Mouse (Mus musculus): ENCODE measurements around the gene Rpl10. TPM values are rescaled to one million over a fixed set of nuclear protein-coding genes. Genes with fewer than 3 reads are reported as not detected.

Gene Rpl10
- polyA plus RNA-seq, 1 experiment from 2014 or later = 438 TPM

GRCm38 (mm10) chrX:74244614-74245083 is 26.0 kb upstream of the Rpl10 start:
- no peaks in the 10 kb centered on the region for H3K27me3 ChIP-seq (ENCODE audit: insufficient read depth, low read length)
- H3K36me3 ChIP-seq (replicated peaks; ENCODE audit: insufficient read depth, low read length) = peaks cover 8% of the 10 kb centered on the region; the same call in 1 of the 2 replicates
- TF ChIP-seq EP300 (IDR thresholded peaks at IDR 0.05; ENCODE audit: low read depth) (no peak), CTCF (IDR thresholded peaks at IDR 0.05; ENCODE audit: low read depth) (no peak)
- H3K9me3 ChIP-seq (ENCODE audit: low read length) = no peaks in the 10 kb centered on the region
- DNase-seq = peak; percentile 22
- no peak overlapping the region for H3K9ac ChIP-seq (replicated peaks)
- peak overlapping the region; percentile 74 for H3K4me2 ChIP-seq (ENCODE audit: low read depth, low read length)
- 46% methylated on average over 3 of the region's 3 CpGs for WGBS (ENCODE audit: insufficient replicate concordance)
- H3K4me1 ChIP-seq (ENCODE audit: insufficient read depth) = peaks cover 11% of the 10 kb centered on the region
- H3K27ac ChIP-seq (ENCODE audit: low read depth) = peak overlapping the region; percentile 82
- ATAC-seq = no peak
- H3K4me3 ChIP-seq (ENCODE audit: low read depth, low read length) = peak overlapping the region; percentile 56

- Histone ChIP-seq H3K9ac (replicated peaks) (peak overlapping the region; percentile 12; the same call in 1 of the 2 replicates), H3K36me3 (replicated peaks; ENCODE audit: insufficient read depth, low read length) (peaks cover 6% of the 10 kb centered on the region; the same call in 1 of the 2 replicates), H3K9me3 (ENCODE audit: low read length) (no peaks in the 10 kb centered on the region), H3K4me3 (ENCODE audit: low read depth, low read length) (peak overlapping the region; percentile 56), H3K27ac (ENCODE audit: low read depth) (peak overlapping the region; percentile 82), H3K27me3 (ENCODE audit: insufficient read depth, low read length) (no peaks in the 10 kb centered on the region), H3K4me2 (ENCODE audit: low read depth, low read length) (peak overlapping the region; percentile 74), H3K4me1 (ENCODE audit: insufficient read depth) (peaks cover 11% of the 10 kb centered on the region)
- TF ChIP-seq CTCF (IDR thresholded peaks at IDR 0.05; ENCODE audit: low read depth) = no peak
- TF ChIP-seq EP300 (IDR thresholded peaks at IDR 0.05; ENCODE audit: low read depth) = no peak
- 23% methylated on average over 1 of the region's 1 CpGs for WGBS (ENCODE audit: insufficient replicate concordance)
- DNase-seq = no peak
- no peak for ATAC-seq
Observed at GRCm38 (mm10) chrX:74245107-74245506, 25.5 kb upstream of the Rpl10 start.

- ATAC-seq = peak; percentile 32
- H3K27ac ChIP-seq (ENCODE audit: low read depth) = peak overlapping the region; percentile 82
- peak; percentile 72 for DNase-seq
Observed at GRCm38 (mm10) chrX:74245687-74246086, 24.9 kb upstream of the Rpl10 start.

GRCm38 (mm10) chrX:74246213-74246681 is 24.4 kb upstream of the Rpl10 start:
- peak overlapping the region; percentile 74 for H3K4me2 ChIP-seq (ENCODE audit: low read depth, low read length)
- H3K27ac ChIP-seq (ENCODE audit: low read depth) = peak overlapping the region; percentile 82
- peaks cover 11% of the 10 kb centered on the region for H3K4me1 ChIP-seq (ENCODE audit: insufficient read depth)
- TF ChIP-seq EP300 (IDR thresholded peaks at IDR 0.05; ENCODE audit: low read depth) (no peak), CTCF (IDR thresholded peaks at IDR 0.05; ENCODE audit: low read depth) (no peak)
- DNase-seq (peak; percentile 83), ATAC-seq (peak; percentile 79)
- H3K4me3 ChIP-seq (ENCODE audit: low read depth, low read length) = peak overlapping the region; percentile 56
- H3K27me3 ChIP-seq (ENCODE audit: insufficient read depth, low read length) = no peaks in the 10 kb centered on the region
- no peaks in the 10 kb centered on the region for H3K9me3 ChIP-seq (ENCODE audit: low read length)
- 19% methylated on average over 38 of the region's 38 CpGs for WGBS (ENCODE audit: insufficient replicate concordance)
- peak overlapping the region; percentile 12 for H3K9ac ChIP-seq (replicated peaks)
- 0 out of 2 replicates have a peak, but pooled peaks cover 3% of the 10 kb centered on the region for H3K36me3 ChIP-seq (replicated peaks; ENCODE audit: insufficient read depth, low read length)

More at GRCm38 (mm10) chrX:74245687-74246086, 24.9 kb upstream of the Rpl10 start:
- Histone ChIP-seq H3K4me3 (ENCODE audit: low read depth, low read length) (peak overlapping the region; percentile 56), H3K4me2 (ENCODE audit: low read depth, low read length) (peak overlapping the region; percentile 74), H3K9ac (replicated peaks) (peak overlapping the region; percentile 12), H3K27me3 (ENCODE audit: insufficient read depth, low read length) (no peaks in the 10 kb centered on the region), H3K4me1 (ENCODE audit: insufficient read depth) (peaks cover 11% of the 10 kb centered on the region), H3K36me3 (replicated peaks; ENCODE audit: insufficient read depth, low read length) (peaks cover 5% of the 10 kb centered on the region; the same call in 1 of the 2 replicates), H3K9me3 (ENCODE audit: low read length) (no peaks in the 10 kb centered on the region)
- 23% methylated on average over 13 of the region's 21 CpGs for WGBS (ENCODE audit: insufficient replicate concordance)
- TF ChIP-seq CTCF (IDR thresholded peaks at IDR 0.05; ENCODE audit: low read depth) (no peak), EP300 (IDR thresholded peaks at IDR 0.05; ENCODE audit: low read depth) (no peak)

- 21% methylated on average over 15 of the region's 15 CpGs for WGBS (ENCODE audit: insufficient replicate concordance)
- Histone ChIP-seq H3K9ac (replicated peaks) (no peak overlapping the region; the same call in 1 of the 2 replicates), H3K27me3 (ENCODE audit: insufficient read depth, low read length) (no peaks in the 10 kb centered on the region), H3K36me3 (replicated peaks; ENCODE audit: insufficient read depth, low read length) (0 out of 2 replicates have a peak, but pooled peaks cover 3% of the 10 kb centered on the region), H3K27ac (ENCODE audit: low read depth) (peak overlapping the region; percentile 77), H3K4me1 (ENCODE audit: insufficient read depth) (peaks cover 11% of the 10 kb centered on the region), H3K9me3 (ENCODE audit: low read length) (no peaks in the 10 kb centered on the region), H3K4me3 (ENCODE audit: low read depth, low read length) (peak overlapping the region; percentile 56), H3K4me2 (ENCODE audit: low read depth, low read length) (peak overlapping the region; percentile 74)
- DNase-seq (no peak), ATAC-seq (peak; percentile 33)
- TF ChIP-seq EP300 (IDR thresholded peaks at IDR 0.05; ENCODE audit: low read depth) (no peak), CTCF (IDR thresholded peaks at IDR 0.05; ENCODE audit: low read depth) (no peak)
Observed at GRCm38 (mm10) chrX:74246693-74247092, 23.9 kb upstream of the Rpl10 start.

- Histone ChIP-seq H3K9ac (replicated peaks) (no peak overlapping the region), H3K36me3 (replicated peaks; ENCODE audit: insufficient read depth, low read length) (no peaks in the 10 kb centered on the region), H3K27ac (ENCODE audit: low read depth) (no peak overlapping the region), H3K4me3 (ENCODE audit: low read depth, low read length) (0 out of 2 replicates have a peak overlapping the region, but pooled peaks have one; percentile 40), H3K4me2 (ENCODE audit: low read depth, low read length) (peak overlapping the region; percentile 69), H3K9me3 (ENCODE audit: low read length) (no peaks in the 10 kb centered on the region), H3K27me3 (ENCODE audit: insufficient read depth, low read length) (no peaks in the 10 kb centered on the region), H3K4me1 (ENCODE audit: insufficient read depth) (peaks cover 7% of the 10 kb centered on the region; the same call in 1 of the 2 replicates)
- ATAC-seq (no peak), DNase-seq (peak; percentile 73)
- TF ChIP-seq EP300 (IDR thresholded peaks at IDR 0.05; ENCODE audit: low read depth) (no peak), CTCF (IDR thresholded peaks at IDR 0.05; ENCODE audit: low read depth) (peak; percentile 65)
- 18% methylated on average over 3 of the region's 3 CpGs for WGBS (ENCODE audit: insufficient replicate concordance)
Observed at GRCm38 (mm10) chrX:74248651-74249050, 22.0 kb upstream of the Rpl10 start.

Data from liver, postnatal 0 days (tissue).